ENCODE assay signal across 8 mouse cellular contexts in genomic region chr4:33189735-33190036, GRCm38 (mm10). TPM values are rescaled to one million over a fixed set of nuclear protein-coding genes. Genes with fewer than 3 reads are reported as not detected.
DNase-seq lines count a peak whose midpoint lies in the region; ATAC-seq and TF ChIP-seq lines count a peak whose summit lies in the region.

Pm20d2 (minus strand) TSS chr4:33189737.

- peak within 1 kb of the TSS; percentile 72 for H3K4me2 ChIP-seq in midbrain, embryonic 13.5 days (replicated peaks)

- H3K9ac ChIP-seq in midbrain, embryonic 13.5 days (replicated peaks) = peak within 1 kb of the TSS; percentile 73

- no peak within 1 kb of the TSS for H3K27ac ChIP-seq in embryonic fibroblast, embryonic 13.5 days (ENCODE audit: insufficient read depth, low read length)
- peak within 1 kb of the TSS; percentile 91 for H3K27ac ChIP-seq in midbrain, embryonic 13.5 days

- DNase-seq in layer of hippocampus, postnatal 14 days (ENCODE audit: low spot score in 2 of 2) = no peak
- DNase-seq in layer of hippocampus, postnatal 25 days (ENCODE audit: extremely low spot score in 1 of 2, low spot score in 1 of 2) = no peak
- no peak for DNase-seq in heart, postnatal 4 days
- no peak for DNase-seq in cerebellum, postnatal 36 days
- DNase-seq in urinary bladder, postnatal 4 days (ENCODE audit: low spot score in 2 of 2) = no peak
- DNase-seq in left cerebral cortex, postnatal 25 days (ENCODE audit: low spot score in 2 of 2) = no peak

- peak within 1 kb of the TSS; percentile 47 for H3K4me3 ChIP-seq in embryonic fibroblast, embryonic 13.5 days (ENCODE audit: insufficient read depth, low read length)
- peak within 1 kb of the TSS; percentile 70 for H3K4me3 ChIP-seq in midbrain, embryonic 13.5 days (replicated peaks)

- WGBS in midbrain, embryonic 13.5 days = 18% methylated on average over 6 of the region's 6 CpGs

- no peak for TF ChIP-seq POLR2A in embryonic fibroblast, embryonic 13.5 days (IDR thresholded peaks at IDR 0.05; ENCODE audit: low read depth, low read length)

- ATAC-seq in midbrain, embryonic 13.5 days = no peak

- intact Hi-C loops in left cerebral cortex, postnatal 25 days (cut with DNase I) = loop anchor here (1.0 to 5.0 kb wide), 2 partner anchors 58 to 157 kb away; partner anchors contain the start of gene Ube2j1

- no peak for TF ChIP-seq CTCF in embryonic fibroblast, embryonic 13.5 days (IDR thresholded peaks at IDR 0.05; ENCODE audit: borderline replicate concordance, insufficient read depth, low read length)

- H3K9me3 ChIP-seq in midbrain, embryonic 13.5 days = 0 out of 2 replicates have a peak, but pooled peaks cover 2% of the 10 kb centered on the region

- H3K4me1 ChIP-seq in embryonic fibroblast, embryonic 13.5 days (ENCODE audit: control insufficient read depth, insufficient read depth, low read length) = no peaks in the 10 kb centered on the region
- peaks cover 11% of the 10 kb centered on the region for H3K4me1 ChIP-seq in midbrain, embryonic 13.5 days (replicated peaks)

- H3K36me3 ChIP-seq in midbrain, embryonic 13.5 days = no peaks in the 10 kb centered on the region

- H3K27me3 ChIP-seq in midbrain, embryonic 13.5 days = peaks cover 11% of the 10 kb centered on the region

RNA-seq across cellular contexts. Expression of gene Pm20d2, which starts in this region (rescaled TPM):
- 10 to 100 TPM; 10.9 to 12.3 TPM for total RNA-seq in layer of hippocampus, postnatal 14 days (2021)
- 10 to 100 TPM in 1 of 2 experiments, 1 to 10 TPM in 1; 9.4 to 13.4 TPM for total RNA-seq in layer of hippocampus, postnatal 25 days (2021)
- 0.60 TPM in 1 of 2 replicates, not detected in the other for polyA plus RNA-seq in embryonic fibroblast, embryonic 13.5 days (2011; ENCODE audit: insufficient read length, low read depth, missing spikeins)
- 10 to 100 TPM; 19.2 to 19.6 TPM for total RNA-seq in heart, postnatal 4 days (2021)
- 1.2 and 1.7 TPM in 2 replicates for polyA plus RNA-seq in midbrain, embryonic 13.5 days (2015; fragmentation: Nextera tagmentation; extraction: Ambion mirVana)
- total RNA-seq in left cerebral cortex, postnatal 25 days (2021) = 1 to 10 TPM; 5.8 to 6.3 TPM
